Mouse (Mus musculus) lung, postnatal 0 days (tissue): Measurements from ENCODE around the gene Uckl1.

Source experiments
- CTCF ChIP-seq: IDR thresholded peaks from 2 replicates; pipeline ENCODE4 v1.5.1; 2016; ENCODE audit warnings: antibody characterized with exemption, mild to moderate bottlenecking
- EP300 ChIP-seq: IDR thresholded peaks from 2 replicates; pipeline ENCODE4 v1.6.1; 2016; ENCODE audit warnings: antibody characterized with exemption, mild to moderate bottlenecking, control low read depth

- TF ChIP-seq CTCF: no peak
- no peak for TF ChIP-seq EP300
Observed at GRCm38 (mm10) chr2:181601751-181602145, 17.1 kb upstream of the Uckl1 start.
